Mouse (Mus musculus): ENCODE results near the gene Cdipt.

The Cdipt gene

DNA sequence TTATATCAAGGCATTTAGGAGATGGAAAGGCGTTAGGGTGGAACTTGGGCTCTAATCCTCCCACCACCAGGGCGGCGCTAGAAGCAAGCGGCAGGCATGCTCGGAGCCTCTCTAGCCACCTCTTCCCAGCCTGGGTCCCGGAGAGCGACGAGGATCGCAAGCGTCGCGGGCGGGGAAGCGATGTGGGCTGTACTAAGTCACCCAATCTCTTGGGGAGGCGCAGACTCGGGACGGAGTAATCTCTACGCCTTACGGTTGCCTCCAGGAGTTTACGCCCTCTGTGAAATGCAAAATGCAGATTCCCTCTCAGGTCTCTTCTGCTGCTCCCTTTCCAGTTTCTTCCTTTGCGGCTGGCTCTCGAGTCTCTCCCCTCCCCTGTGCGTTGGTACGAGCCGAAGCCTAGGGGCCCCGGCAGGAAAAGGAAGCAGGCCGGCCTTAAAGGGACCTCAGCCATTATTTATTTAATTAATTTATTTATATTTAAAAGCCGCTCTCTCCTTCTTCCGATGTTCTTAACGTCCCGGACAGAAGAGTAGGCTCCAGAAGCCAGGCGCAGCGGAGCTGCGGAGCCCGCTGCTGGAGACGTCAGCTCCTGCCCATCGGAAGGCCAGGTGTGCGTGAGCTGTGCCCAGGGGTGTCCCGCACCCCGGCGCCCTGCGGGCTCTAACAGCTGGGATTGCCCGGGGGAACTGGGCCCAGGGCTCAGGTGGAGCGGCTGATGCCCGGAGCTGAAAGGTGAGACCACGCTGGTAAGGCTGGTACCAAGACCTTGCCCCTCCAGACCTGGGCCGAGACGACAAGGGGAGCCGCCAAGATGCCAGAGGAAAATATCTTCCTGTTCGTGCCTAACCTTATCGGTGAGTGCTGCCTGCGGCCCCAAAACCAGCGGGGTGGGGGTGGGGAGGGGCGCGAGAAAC lies 494 bp downstream of the Cdipt start, which contains the start of gene Cdiptos:
Cdiptos (minus strand) TSS at position 149 of the 917 bp plus-strand sequence.
- WGBS, result under 1% methylated on average over 55 of the region's 55 CpGs

DNA sequence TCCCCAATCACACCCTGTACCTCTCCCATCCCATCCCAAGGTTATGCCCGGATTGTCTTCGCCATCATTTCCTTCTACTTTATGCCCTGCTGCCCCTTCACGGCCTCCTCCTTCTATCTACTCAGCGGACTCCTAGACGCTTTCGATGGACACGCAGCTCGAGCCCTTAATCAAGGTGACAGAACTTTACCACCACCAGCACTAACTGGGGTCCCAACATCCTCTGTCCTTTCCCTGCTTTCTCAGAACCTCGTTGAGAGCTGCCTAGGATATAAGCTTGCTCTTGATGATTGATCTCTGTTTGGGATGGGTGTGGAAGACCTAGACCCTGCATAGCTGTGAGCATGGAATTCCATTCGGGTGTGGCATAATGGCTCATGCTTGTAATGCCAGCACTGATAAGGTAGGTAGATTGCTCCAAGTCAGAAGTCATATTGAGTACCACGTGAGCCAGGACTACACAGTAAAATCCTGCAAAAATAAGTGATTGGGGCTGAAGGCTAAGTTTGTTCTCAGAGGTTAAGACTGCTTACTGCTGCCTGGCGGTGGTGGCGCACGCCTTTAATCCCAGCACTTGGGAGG lies 1.3 kb downstream of the Cdipt start:
- whole genome bisulfite sequencing, result 23% methylated on average over 14 of the region's 14 CpGs

- 87% methylated on average over 6 of the region's 6 CpGs for WGBS
Observed at GRCm38 (mm10) chr7:126978841-126979240, 3.1 kb downstream of the Cdipt start.

GRCm38 (mm10) chr7:126981601-126982000 lies 5.9 kb downstream of the Cdipt start:
- WGBS, result 56% methylated on average over 2 of the region's 2 CpGs

DNA sequence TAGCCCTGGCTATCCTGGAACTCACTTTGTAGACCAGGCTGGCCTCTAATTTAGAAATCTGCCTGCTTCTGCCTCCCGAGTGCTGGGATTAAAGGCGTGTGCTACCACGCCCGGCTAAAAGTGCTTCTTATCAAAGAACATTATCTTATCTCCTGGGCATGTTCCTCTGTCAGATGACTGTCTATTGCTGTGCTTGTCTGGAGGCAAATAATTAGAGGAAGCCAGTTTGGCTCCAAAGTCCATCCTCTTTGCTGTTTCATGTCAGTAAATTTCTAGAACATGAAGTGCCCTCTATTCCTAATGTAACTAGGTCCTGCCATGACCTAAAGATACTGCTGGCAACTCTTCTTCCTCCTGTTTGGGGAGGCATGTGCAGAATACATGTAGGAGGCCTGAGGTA lies 6.3 kb downstream of the Cdipt start:
- 89% methylated on average over 4 of the region's 4 CpGs for WGBS

DNA sequence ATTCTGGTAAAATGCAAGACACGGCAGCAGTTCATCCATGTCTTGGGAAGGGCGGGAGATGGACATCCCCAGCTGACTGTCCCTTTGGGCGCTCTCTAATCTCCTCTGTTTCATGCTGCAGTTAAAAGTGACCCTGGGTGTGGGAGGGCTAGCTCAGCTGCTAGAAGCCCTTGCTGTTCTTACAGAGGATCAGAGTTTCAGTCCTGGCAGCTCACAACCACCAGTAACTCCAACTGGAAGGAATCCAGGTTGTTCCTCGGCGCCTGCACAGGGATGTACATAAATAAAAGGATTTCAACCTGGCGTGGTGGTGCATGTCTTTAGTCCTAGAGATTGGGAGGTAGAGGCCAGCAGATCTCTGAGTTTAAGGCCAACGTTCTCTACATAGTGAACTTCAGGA lies 7.4 kb downstream of the Cdipt start:
- 60% methylated on average over 7 of the region's 7 CpGs for WGBS

DNA sequence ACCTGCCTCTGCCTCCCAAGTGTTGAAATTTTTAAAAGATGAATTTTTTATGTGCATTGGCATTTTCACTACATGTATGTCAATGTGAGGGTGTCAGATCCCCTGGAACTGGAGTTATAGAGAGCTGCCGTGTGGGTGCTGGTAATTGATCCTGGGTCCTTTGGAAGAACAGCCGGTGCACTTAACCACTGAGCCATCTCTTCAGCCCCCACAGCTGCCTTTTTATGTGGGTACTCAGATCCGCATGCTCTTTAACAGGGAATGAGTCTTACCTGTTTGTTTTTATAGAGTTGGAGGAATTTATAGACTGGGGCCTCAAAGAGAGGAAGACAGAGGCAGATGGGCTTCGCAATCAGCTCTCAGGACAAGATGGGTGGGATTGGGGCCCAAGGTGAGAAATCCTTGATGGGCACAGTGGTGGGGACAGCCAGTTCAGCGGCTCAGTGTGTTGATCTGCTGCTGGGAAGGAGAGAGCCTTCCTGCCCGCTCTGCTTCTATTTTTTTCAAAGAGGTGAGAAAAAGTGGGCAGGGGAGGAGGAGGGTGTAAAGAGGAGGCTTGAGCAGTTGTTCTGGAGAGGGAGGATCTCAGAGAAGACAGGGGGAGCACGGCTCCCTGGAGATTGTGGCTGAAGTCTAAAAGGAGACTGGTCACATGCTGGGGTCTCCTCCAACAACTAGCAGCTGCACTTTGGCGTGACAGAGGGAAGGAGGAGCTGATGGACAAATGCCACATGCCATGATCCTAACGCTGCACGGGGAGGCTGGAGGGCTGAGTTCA lies 9.1 kb downstream of the Cdipt start:
- WGBS, result 36% methylated on average over 10 of the region's 10 CpGs

DNA sequence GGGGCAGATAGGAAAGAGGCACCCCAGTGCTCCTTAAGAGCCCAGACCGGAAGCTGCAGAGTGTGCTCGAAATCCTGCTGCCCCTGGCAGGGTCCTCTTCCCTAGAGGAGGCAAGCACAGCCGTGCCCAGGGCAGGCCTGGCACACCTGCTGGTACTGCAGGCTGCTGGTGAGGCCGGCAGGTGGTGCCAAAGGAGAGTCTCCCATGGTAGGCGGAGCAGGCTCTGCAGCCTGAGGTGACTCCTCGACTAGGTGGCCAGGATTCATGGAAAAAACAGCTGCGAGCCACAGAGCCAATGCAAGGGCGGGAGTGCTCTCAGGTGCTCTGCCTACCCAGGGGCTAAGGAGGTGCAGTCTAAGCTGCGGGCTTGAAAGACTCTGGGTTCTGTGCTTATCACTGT lies 10.6 kb downstream of the Cdipt start:
- 41% methylated on average over 9 of the region's 9 CpGs for WGBS

GRCm38 (mm10) chr7:126988816-126989215 lies 13.1 kb downstream of the Cdipt start:
- WGBS, result 88% methylated on average over 8 of the region's 8 CpGs

DNA sequence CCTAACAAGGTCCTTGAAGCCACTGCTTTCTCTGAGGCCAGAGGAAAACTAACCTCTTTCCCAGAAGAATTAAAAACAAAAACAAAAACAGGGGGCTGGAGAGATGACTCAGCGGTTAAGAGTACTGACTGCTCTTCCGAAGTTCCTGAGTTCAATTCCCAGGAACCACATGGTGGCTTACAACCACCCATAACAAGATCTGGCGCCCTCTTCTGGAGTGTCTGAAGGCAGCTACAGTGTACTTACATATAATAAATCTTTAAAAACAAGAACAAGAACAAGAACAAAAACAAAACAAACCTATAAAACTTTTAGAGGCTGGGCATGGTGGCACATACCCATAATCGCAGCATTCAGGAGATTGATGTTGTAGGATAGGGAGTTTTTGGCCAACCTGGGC lies 20.7 kb downstream of the Cdipt start:
- 87% methylated on average over 4 of the region's 4 CpGs for WGBS

- WGBS, result 83% methylated on average over 10 of the region's 10 CpGs
Observed at GRCm38 (mm10) chr7:126999568-126999967, 23.9 kb downstream of the Cdipt start.

- WGBS, result 79% methylated on average over 5 of the region's 5 CpGs
Observed at GRCm38 (mm10) chr7:127003620-127004019, 27.9 kb downstream of the Cdipt start.

DNA sequence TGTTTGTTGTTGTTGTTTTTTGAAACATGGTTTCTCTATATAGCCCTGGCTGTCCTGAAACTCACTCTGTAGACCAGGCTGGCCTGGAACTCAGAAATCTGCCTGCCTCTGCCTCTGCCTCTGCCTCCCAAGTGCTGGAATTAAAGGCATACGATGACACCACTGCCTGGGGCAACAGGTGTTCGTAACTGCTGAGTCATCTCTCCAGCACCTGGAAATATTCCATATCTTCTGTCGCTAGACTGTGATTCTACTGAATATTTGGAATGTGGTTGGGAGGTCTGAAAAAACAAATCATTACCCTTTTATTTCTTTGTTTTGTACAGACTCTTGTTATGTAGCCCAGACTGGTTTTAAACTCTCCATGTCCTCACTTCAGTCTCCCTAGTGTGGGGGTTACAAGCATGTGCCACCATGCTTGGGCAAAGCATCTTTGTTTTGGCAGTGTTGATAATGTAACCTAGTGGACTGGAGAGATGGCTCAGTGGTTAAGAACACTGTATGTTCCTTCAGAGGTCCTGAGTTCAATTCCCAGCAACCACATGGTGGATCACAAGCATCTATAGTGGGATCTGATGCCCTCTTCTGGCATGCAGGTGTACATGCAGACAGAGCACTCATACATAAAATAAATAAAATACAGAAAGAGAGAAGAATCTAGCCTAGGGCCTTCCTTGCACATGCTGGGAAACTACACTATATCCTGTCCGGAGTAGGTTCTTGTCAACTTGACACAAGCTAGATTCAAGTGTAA lies 28.6 kb downstream of the Cdipt start:
- 70% methylated on average over 4 of the region's 4 CpGs for WGBS

DNA sequence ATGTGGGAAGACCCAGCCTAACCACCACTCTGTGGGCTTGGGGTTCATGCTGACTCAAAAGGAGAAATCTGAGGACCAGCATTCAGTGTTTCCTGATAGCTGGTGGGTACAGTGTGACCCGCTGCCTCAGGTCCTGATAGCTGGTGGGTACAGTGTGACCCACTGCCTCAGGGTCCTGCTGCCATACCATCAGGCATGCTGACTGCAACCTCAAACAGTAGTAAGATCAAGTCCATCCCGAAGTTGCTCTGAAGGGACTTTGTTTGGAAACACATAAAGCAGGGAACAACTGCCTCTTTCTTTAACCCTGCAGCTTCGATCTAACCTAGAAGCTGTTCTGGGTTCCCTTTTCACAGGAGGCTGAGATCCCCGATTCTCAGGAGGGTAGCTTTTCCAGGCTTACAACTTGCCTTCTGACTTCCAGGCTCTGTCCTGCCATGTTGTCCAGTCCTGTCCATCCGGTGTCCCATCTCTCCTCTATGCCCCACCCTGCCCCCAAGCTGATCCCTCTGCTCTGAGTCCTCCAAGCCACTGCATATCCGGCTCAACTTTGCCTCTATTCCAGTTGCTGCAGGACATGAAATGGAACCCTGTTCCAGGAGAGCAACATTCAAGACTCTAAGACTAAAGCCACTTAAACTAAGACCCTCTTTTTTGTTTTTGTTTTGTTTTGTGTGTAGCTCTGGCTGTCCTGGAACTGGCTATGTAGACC lies 31.8 kb downstream of the Cdipt start:
- 78% methylated on average over 6 of the region's 6 CpGs for WGBS

DNA sequence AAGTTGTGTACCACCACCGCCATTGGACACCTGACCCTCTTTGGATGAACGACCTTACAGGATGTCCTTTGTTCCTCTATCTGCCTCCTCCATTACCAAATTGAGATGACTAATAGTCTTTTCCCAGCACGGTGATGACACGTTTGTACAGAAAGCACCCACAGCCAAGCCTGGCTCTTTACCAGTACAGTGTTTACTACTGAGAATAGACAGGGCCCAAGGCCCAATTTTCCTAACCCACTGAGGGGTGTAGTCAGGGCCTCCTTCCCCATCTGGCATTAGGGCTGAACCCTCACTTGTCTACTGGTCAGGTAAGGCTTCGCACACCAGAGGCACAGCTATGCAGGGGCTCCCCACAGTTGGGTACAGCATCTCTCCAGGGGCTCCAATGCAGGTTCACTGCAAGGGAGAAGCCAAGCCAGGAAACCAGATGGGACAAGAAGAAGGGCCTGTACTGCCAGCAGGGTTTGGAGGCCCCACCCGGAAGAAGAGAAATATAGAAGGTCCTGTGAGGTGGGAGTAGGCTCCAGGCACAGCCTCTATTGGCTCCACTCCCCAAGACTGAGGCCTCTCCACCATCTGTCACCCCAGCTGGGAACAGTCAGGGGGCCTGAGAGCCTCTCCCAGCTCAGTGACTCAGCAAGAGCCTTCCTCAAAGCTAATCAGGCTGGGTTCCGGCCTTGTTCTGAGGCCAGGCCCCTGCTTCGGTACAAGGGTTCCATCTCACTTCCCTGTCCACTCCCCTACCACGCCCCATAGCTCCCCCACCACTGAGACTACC lies 32.7 kb downstream of the Cdipt start:
- 35% methylated on average over 9 of the region's 9 CpGs for WGBS

DNA sequence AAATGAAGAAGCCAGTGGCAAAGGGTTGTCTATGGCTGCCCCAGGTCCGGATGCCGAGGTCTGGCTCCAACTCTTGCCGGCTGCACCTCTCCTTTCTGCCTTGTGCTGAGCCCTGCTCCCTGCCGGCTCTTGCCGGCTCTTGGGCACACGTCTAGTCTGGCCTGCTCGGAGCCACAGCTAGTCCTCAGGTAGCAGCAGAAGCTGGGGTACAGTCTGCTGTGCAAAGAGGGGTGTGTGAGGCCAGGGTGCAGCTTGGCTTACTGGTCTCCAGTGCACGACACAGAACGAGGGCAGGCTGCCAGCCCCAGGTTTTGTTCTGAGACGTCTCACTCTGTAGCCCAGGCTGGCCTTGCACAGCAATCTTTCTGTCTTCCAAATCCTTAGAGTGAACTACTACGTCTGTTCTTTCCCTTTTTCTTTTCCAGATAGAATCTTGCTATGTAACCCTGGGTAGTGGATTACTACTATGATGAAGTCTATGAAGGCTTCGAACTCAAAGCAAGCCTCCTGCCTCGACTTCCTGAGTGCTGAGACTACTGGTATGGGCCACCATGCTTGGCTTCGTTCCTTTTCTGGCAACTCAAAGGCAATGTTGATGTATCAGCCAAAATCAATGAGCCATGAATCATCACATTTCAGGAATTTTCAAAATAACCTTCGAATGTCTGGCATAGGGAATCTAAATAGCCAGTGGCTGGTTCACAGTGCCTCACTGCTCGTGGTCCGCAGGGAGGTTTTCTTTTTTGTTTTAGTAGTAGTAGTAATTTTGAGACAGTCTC lies 33.8 kb downstream of the Cdipt start:
- WGBS, result 62% methylated on average over 17 of the region's 17 CpGs

- 93% methylated on average over 2 of the region's 2 CpGs for WGBS
Observed at GRCm38 (mm10) chr7:127011051-127011450, 35.3 kb downstream of the Cdipt start.

DNA sequence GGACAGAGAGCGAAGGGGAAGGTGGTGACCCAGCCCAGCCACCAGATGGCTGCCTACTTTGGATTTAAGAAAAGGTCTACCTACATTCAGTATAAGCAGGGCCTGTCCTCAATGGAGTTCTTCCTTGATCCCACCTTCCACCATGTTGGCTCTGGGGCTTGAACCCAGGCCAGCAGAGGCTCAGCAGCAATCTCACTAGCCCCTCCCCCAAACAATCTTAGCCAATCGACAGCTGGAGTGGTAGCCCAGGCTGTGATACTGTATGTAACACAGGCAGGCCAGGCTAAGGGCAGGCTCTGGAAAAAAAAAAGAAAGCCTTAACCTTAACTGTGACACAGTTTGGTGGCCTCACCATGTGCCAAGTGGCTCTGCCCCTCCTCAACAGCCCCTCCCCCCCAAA lies 36.0 kb downstream of the Cdipt start:
- WGBS, result 67% methylated on average over 2 of the region's 2 CpGs

DNA sequence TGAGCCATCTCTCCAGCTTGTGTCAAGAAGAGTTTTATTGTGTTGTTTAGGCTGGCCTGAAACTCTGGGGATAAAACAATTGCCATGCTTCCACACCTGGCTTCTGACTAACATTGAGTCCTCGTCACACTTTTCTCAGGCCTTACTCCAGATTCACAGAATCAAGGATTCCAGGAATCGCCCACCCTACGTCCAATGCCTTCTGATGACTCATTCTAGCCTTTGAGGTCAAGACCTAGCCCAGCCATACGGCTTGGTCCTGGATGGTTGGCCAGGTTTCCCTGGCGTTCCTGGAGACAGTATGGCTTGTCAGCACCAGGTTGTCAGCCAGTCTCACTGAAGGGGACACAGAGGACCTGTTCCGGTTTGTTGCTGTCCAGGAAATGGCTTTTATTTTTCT lies 36.7 kb downstream of the Cdipt start:
- WGBS, result 79% methylated on average over 6 of the region's 6 CpGs
